Comparison of ENCODE assay signal across 1 mouse cellular context in genomic region chr5:45658406-45658805, GRCm38 (mm10). TPM values are rescaled to one million over a fixed set of nuclear protein-coding genes. Genes with fewer than 3 reads are reported as not detected.
"Had no signal": no experiment of that assay in that cellular context is flagged by ENCODE, and none has a peak within 500 bp of the region (broad histone marks: within the 10 kb centered on the region; RNA-seq: fewer than 3 reads in every experiment).

No protein-coding gene starts in this region.

RNA-seq across cellular contexts. Expression of gene Fam184b, which starts 19.0 kb away (rescaled TPM):
- polyA plus RNA-seq: macrophage had no signal
